Mouse (Mus musculus) left cerebral cortex, adult 2 months (tissue): ENCODE results near the gene Sox9. TPM values are rescaled to one million over a fixed set of nuclear protein-coding genes. Genes with fewer than 3 reads are reported as not detected.
A peak's percentile ranks its signal among the peaks of the same experiment; 100 is the strongest.

Experiments
- DNase-seq, 2 experiments: peaks; one replicate each; pipeline ENCODE4 v3.0.0; 2021 to 2022; ENCODE audit warnings: low spot score in 2 of 2, mixed read lengths in 1 of 2; ENCODE audit errors: extremely low spot score in 1 of 2
- H3K27ac ChIP-seq: fragments of 200-600 bp; 2 replicates; pipeline ENCODE4 v1.8.1; 2022
- H3K4me3 ChIP-seq: fragments of 200-600 bp; 2 replicates; pipeline ENCODE4 v1.8.1; 2022
- CTCF ChIP-seq: fragments of 200-600 bp; IDR thresholded peaks from 2 replicates; pipeline ENCODE4 v1.8.1; 2022; ENCODE audit warnings: antibody characterized with exemption, mild to moderate bottlenecking, moderate library complexity
- intact Hi-C: fragments of 180-260 bp; cut with DNase I; formaldehyde crosslinking; loops from one replicate; pipeline ENCODE4 v1.15.1; 2025
- total RNA-seq, 2 experiments: library from RNA; stranded (reverse); gene quantifications; 2 replicates each; pipeline ENCODE4 v1.2.3; 2021

The Sox9 gene
- total RNA-seq, 2 experiments from 2014 or later, result 18.7 to 26.3 TPM

DNA sequence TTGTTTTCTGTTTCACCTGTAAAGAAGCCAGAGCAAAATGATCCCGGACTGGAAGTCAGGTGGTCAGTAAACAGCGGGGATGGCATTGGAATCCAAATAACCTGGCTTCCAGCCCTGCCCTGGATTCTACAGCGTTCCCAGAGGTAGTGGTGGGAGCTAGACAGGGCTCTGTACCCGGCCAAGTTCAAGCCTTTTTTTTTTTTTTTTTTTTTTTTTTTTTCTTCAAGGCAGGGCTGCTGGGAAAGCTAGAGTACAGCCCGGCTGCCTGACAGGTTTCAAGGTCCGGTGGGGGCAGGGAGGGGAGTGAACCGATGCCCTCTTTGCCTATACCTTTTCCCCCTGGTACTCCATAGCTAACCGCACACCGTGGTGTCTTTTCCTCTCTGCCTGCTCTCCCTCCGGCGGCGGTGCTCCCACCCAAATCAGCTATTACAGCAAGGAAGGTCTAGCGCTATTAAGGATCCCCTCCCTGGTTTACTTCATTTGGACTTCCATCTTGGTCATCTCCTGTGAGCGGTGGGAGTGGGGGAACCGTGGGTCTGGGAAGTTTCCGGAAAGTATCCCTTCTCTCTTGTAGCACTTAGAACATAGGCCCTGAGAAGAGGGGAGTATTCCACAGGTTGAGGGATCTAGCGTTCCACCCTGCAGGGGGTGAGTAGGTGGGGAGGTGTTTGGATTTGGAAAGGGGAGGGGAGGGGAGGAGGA is 28.6 kb downstream of the Sox9 start:
- no peak overlapping the region for H3K27ac ChIP-seq
- no peak overlapping the region for H3K4me3 ChIP-seq
- TF ChIP-seq CTCF, result no peak
- DNase-seq, result peak in 1 of 2 experiments; percentile 37
- intact Hi-C loops, result loop anchor here (2.0 kb wide), 2 partner anchors 28 to 172 kb away; partner anchors contain the start of gene Sox9

- peak overlapping the region; percentile 55 for H3K27ac ChIP-seq
- peak; percentile 29 to 53 for DNase-seq
- no peak for TF ChIP-seq CTCF
- intact Hi-C loops, result loop anchor here (2.0 kb wide), 2 partner anchors 29 to 171 kb away; partner anchors contain the start of gene Sox9
- peak overlapping the region; percentile 30; the same call in 1 of the 2 replicates for H3K4me3 ChIP-seq
These were observed 29.3 kb downstream of the Sox9 start for GRCm38 (mm10) chr11:112811152-112811871.

- Histone ChIP-seq H3K27ac (no peak overlapping the region), H3K4me3 (no peak overlapping the region)
- no peak for DNase-seq
- intact Hi-C loops, result no loop called here
- no peak for TF ChIP-seq CTCF
These were observed 36.0 kb downstream of the Sox9 start for GRCm38 (mm10) chr11:112817829-112818650.

- Histone ChIP-seq H3K27ac (no peak overlapping the region), H3K4me3 (no peak overlapping the region)
- intact Hi-C loops, result no loop called here
- no peak for DNase-seq
- no peak for TF ChIP-seq CTCF
These were observed 36.7 kb downstream of the Sox9 start for GRCm38 (mm10) chr11:112818651-112819270.

DNA sequence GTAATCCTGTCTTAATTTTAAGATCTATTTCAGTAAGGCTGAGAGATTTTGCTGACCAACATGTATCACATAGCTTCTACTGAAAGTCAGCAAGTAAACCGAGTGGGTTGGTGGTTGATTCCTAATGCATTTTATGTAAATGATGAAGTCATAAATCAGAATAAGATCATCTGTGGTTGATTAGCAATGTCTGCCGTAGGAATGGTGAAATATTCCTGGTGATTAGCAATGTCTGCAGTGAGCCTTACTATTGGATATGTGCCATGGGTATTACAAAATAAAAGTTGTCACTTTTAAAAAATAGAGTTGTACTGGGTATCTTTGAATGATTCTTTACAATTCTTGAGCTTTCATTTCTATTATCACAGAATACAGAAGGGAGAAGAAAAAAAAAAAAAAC is 39.5 kb downstream of the Sox9 start:
- intact Hi-C loops, result no loop called here
- no peak overlapping the region for H3K27ac ChIP-seq

DNA sequence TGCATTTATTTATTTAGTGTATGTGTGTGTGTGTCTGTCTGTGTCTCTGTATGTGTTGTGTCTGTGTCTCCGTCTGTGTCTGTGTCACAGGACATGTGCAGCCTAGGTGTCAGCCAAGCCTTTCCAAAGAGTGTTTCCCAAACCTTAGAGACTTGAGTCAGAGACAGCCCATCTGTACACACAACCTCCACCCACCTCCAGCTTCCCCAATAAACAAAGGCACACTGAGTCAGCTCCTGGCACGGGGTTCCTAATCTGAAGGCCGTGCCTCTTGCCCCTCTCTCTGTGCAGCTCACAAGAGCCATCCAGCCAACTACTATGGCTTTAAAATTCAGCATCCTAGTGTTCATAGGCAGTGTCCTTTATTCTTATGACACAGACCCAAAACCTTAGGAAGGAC is 42.1 kb downstream of the Sox9 start:
- DNase-seq, result no peak
- no peak overlapping the region for H3K4me3 ChIP-seq
- no peak overlapping the region for H3K27ac ChIP-seq
- no peak for TF ChIP-seq CTCF
- intact Hi-C loops, result no loop called here

More for the DNA sequence above, 39.5 kb downstream of the Sox9 start:
- no peak for DNase-seq
- TF ChIP-seq CTCF, result no peak
- no peak overlapping the region for H3K4me3 ChIP-seq

GRCm38 (mm10) chr11:112826193-112827043 is 44.4 kb downstream of the Sox9 start:
- intact Hi-C loops, result no loop called here
- Histone ChIP-seq H3K27ac (no peak overlapping the region), H3K4me3 (no peak overlapping the region)
- no peak for DNase-seq
- no peak for TF ChIP-seq CTCF

- intact Hi-C loops, result no loop called here
- no peak for DNase-seq
- Histone ChIP-seq H3K27ac (no peak overlapping the region), H3K4me3 (no peak overlapping the region)
- no peak for TF ChIP-seq CTCF
These were observed 45.0 kb downstream of the Sox9 start for GRCm38 (mm10) chr11:112827044-112827347.

GRCm38 (mm10) chr11:112828553-112829287 is 46.7 kb downstream of the Sox9 start:
- DNase-seq, result no peak
- intact Hi-C loops, result no loop called here
- Histone ChIP-seq H3K27ac (no peak overlapping the region), H3K4me3 (no peak overlapping the region)
- TF ChIP-seq CTCF, result no peak

- H3K27ac ChIP-seq, result no peak overlapping the region
- intact Hi-C loops, result no loop called here
- TF ChIP-seq CTCF, result no peak
- H3K4me3 ChIP-seq, result no peak overlapping the region
- no peak for DNase-seq
These were observed 52.4 kb downstream of the Sox9 start for GRCm38 (mm10) chr11:112834245-112835005.
